8 mouse cellular contexts compared by ENCODE assay signal in genomic region chr7:25787456-25788219, GRCm38 (mm10). TPM values are rescaled to one million over a fixed set of nuclear protein-coding genes. Genes with fewer than 3 reads are reported as not detected.
DNase-seq lines count a peak whose midpoint lies in the region; ATAC-seq and TF ChIP-seq lines count a peak whose summit lies in the region.

No protein-coding gene starts in this region.

- H3K9me3 ChIP-seq in heart, postnatal 0 days (replicated peaks; ENCODE audit: control insufficient read depth, low read length): no peaks in the 10 kb centered on the region
- no peaks in the 10 kb centered on the region for H3K9me3 ChIP-seq in liver, embryonic 16.5 days (replicated peaks; ENCODE audit: control insufficient read depth, low read length)

- WGBS in heart, postnatal 0 days: 12% methylated on average over 9 of the region's 9 CpGs
- 36% methylated on average over 9 of the region's 9 CpGs for WGBS in liver, embryonic 16.5 days (ENCODE audit: insufficient replicate concordance)
- 47% methylated on average over 9 of the region's 9 CpGs for WGBS in small intestine, adult 2 months

- DNase-seq in embryo, embryonic 11 days: peak; percentile 13
- no peak for DNase-seq in embryo, embryonic 9.5 days (ENCODE audit: extremely low spot score)
- DNase-seq in heart, postnatal 0 days (ENCODE audit: low spot score): no peak
- DNase-seq in thymus, postnatal 14 days: no peak
- no peak for DNase-seq in ovary, postnatal 36 days (ENCODE audit: low spot score)

- H3K4me2 ChIP-seq in heart, postnatal 0 days (ENCODE audit: low read depth, low read length): peak overlapping the region; percentile 64
- H3K4me2 ChIP-seq in liver, embryonic 16.5 days (ENCODE audit: low read depth, low read length): no peak overlapping the region

- TF ChIP-seq CTCF in cortical plate, adult 2 months (IDR thresholded peaks at IDR 0.05; ENCODE audit: extremely low read depth, insufficient read depth, low read length): no peak
- TF ChIP-seq CTCF in heart, postnatal 0 days (IDR thresholded peaks at IDR 0.05; ENCODE audit: low read depth): no peak
- no peak for TF ChIP-seq CTCF in small intestine, adult 2 months (IDR thresholded peaks at IDR 0.05; ENCODE audit: extremely low read depth, insufficient read length, insufficient replicate concordance, low read depth, low read length)

- no peak for TF ChIP-seq EP300 in heart, postnatal 0 days (IDR thresholded peaks at IDR 0.05; ENCODE audit: low read depth)

- peak; percentile 24; the same call in 1 of the 2 replicates for ATAC-seq in heart, postnatal 0 days (ENCODE audit: insufficient read depth, low read depth)
- no peak for ATAC-seq in liver, embryonic 16.5 days (ENCODE audit: low read depth)

- no peaks in the 10 kb centered on the region for H3K4me1 ChIP-seq in cortical plate, adult 2 months (ENCODE audit: control insufficient read depth, insufficient read depth, low read length)
- H3K4me1 ChIP-seq in heart, postnatal 0 days (ENCODE audit: control insufficient read depth, insufficient read depth): peaks cover 14% of the 10 kb centered on the region
- H3K4me1 ChIP-seq in liver, embryonic 16.5 days (ENCODE audit: control insufficient read depth, low read depth, low read length): peaks cover 3% of the 10 kb centered on the region; the same call in 1 of the 2 replicates
- H3K4me1 ChIP-seq in small intestine, adult 2 months (ENCODE audit: control insufficient read depth, insufficient read depth, insufficient read length, low read length): no peaks in the 10 kb centered on the region; the same call in 1 of the 2 replicates

- H3K36me3 ChIP-seq in heart, postnatal 0 days (replicated peaks; ENCODE audit: control insufficient read depth, insufficient read depth, low read length): no peaks in the 10 kb centered on the region
- no peaks in the 10 kb centered on the region for H3K36me3 ChIP-seq in liver, embryonic 16.5 days (ENCODE audit: control insufficient read depth, insufficient read depth)
- no peaks in the 10 kb centered on the region for H3K36me3 ChIP-seq in small intestine, adult 2 months (ENCODE audit: control insufficient read depth, insufficient read depth, low read length)

- H3K27ac ChIP-seq in cortical plate, adult 2 months (ENCODE audit: insufficient read depth, low read length): no peak overlapping the region
- peak overlapping the region; percentile 68 for H3K27ac ChIP-seq in heart, postnatal 0 days (ENCODE audit: low read depth)
- H3K27ac ChIP-seq in liver, embryonic 16.5 days (ENCODE audit: low read length): no peak overlapping the region
- peak overlapping the region; percentile 49; the same call in 1 of the 2 replicates for H3K27ac ChIP-seq in small intestine, adult 2 months (ENCODE audit: insufficient read depth, low read depth, low read length)

- peak overlapping the region; percentile 41 for H3K4me3 ChIP-seq in cortical plate, adult 2 months (ENCODE audit: insufficient read depth, low read length)
- H3K4me3 ChIP-seq in heart, postnatal 0 days (ENCODE audit: low read depth, low read length): peak overlapping the region; percentile 49
- H3K4me3 ChIP-seq in liver, embryonic 16.5 days (ENCODE audit: low read depth, low read length): peak overlapping the region; percentile 42; the same call in 1 of the 2 replicates
- peak overlapping the region; percentile 69 for H3K4me3 ChIP-seq in small intestine, adult 2 months (ENCODE audit: low read depth, low read length)

- no peak for TF ChIP-seq POLR2A in cortical plate, adult 2 months (IDR thresholded peaks at IDR 0.05; ENCODE audit: extremely low read depth, insufficient read depth, low read length)
- no peak for TF ChIP-seq POLR2A in small intestine, adult 2 months (IDR thresholded peaks at IDR 0.05; ENCODE audit: low read depth, low read length)

- H3K9ac ChIP-seq in heart, postnatal 0 days (replicated peaks; ENCODE audit: low read depth, low read length): peak overlapping the region; percentile 46
- no peak overlapping the region for H3K9ac ChIP-seq in liver, embryonic 16.5 days (ENCODE audit: low read depth, low read length)

- H3K27me3 ChIP-seq in heart, postnatal 0 days (ENCODE audit: control insufficient read depth, insufficient read depth, low read length): no peaks in the 10 kb centered on the region
- H3K27me3 ChIP-seq in liver, embryonic 16.5 days (ENCODE audit: control insufficient read depth, insufficient read depth, low read depth, low read length): peaks cover 2% of the 10 kb centered on the region; the same call in 1 of the 2 replicates
- H3K27me3 ChIP-seq in small intestine, adult 2 months (ENCODE audit: control insufficient read depth, insufficient read depth, low read length): no peaks in the 10 kb centered on the region; the same call in 1 of the 2 replicates

RNA-seq across cellular contexts. Expression of gene Axl, which starts 0.9 kb away (rescaled TPM):
- 33.5 and 34.4 TPM in 2 replicates for polyA plus RNA-seq in cortical plate, adult 2 months (2012; rRNA removed)
- 56.5 and 63.8 TPM in 2 replicates for total RNA-seq in heart, postnatal 0 days (2014; rRNA removed; ENCODE audit: low replicate concordance)
- 32.1 and 33.3 TPM in 2 replicates for polyA plus RNA-seq in heart, postnatal 0 days (2015; fragmentation: Nextera tagmentation; extraction: Ambion mirVana)
- polyA plus RNA-seq in liver, embryonic 16.5 days (2015; fragmentation: Nextera tagmentation; extraction: Ambion mirVana): 20.2 and 24.9 TPM in 2 replicates
- polyA plus RNA-seq in small intestine, adult 2 months (2012; rRNA removed): 13.2 and 14.4 TPM in 2 replicates

RNA-seq across cellular contexts. Expression of gene Cyp2s1, which starts 29.1 kb away (rescaled TPM):
- polyA plus RNA-seq in cortical plate, adult 2 months (2012; rRNA removed): 4.1 and 4.9 TPM in 2 replicates
- total RNA-seq in heart, postnatal 0 days (2014; rRNA removed; ENCODE audit: low replicate concordance): 10.1 and 12.7 TPM in 2 replicates
- polyA plus RNA-seq in heart, postnatal 0 days (2015; fragmentation: Nextera tagmentation; extraction: Ambion mirVana): 4.1 and 4.4 TPM in 2 replicates
- 0.42 and 0.80 TPM in 2 replicates for polyA plus RNA-seq in liver, embryonic 16.5 days (2015; fragmentation: Nextera tagmentation; extraction: Ambion mirVana)
- 65.6 and 74.2 TPM in 2 replicates for polyA plus RNA-seq in small intestine, adult 2 months (2012; rRNA removed)

RNA-seq across cellular contexts. Expression of gene Hnrnpul1, which starts 33.1 kb away (rescaled TPM):
- polyA plus RNA-seq in cortical plate, adult 2 months (2012; rRNA removed): 36.7 and 37.6 TPM in 2 replicates
- total RNA-seq in heart, postnatal 0 days (2014; rRNA removed; ENCODE audit: low replicate concordance): 78.5 and 101 TPM in 2 replicates
- 26.8 and 27.7 TPM in 2 replicates for polyA plus RNA-seq in heart, postnatal 0 days (2015; fragmentation: Nextera tagmentation; extraction: Ambion mirVana)
- polyA plus RNA-seq in liver, embryonic 16.5 days (2015; fragmentation: Nextera tagmentation; extraction: Ambion mirVana): 24.8 and 24.9 TPM in 2 replicates
- 28.9 and 60.2 TPM in 2 replicates for polyA plus RNA-seq in small intestine, adult 2 months (2012; rRNA removed)

Comparison
In these comparisons a context has a peak if more than half of its experiments do, and no peak if none do; other contexts are left out.
1. H3K27ac ChIP-seq: peak in heart, postnatal 0 days (single experiment) and small intestine, adult 2 months (single experiment); none in cortical plate, adult 2 months (single experiment) and liver, embryonic 16.5 days (single experiment).
2. RNA of gene Cyp2s1, which starts 29.1 kb away (polyA plus RNA-seq): 65.6 to 74.2 TPM in small intestine, adult 2 months; 4.1 to 4.9 TPM in cortical plate, adult 2 months, 4.1 to 4.4 TPM in heart, postnatal 0 days and 0.42 to 0.80 TPM in liver, embryonic 16.5 days; every median in the first group is over 10 times any median in the second.
3. Peak in every context shown above with its lines, with median percentiles within 50 percentile points of each other: H3K4me3 ChIP-seq.